Mouse (Mus musculus) kidney, embryonic 14.5 days (tissue): ENCODE results near the gene Hoxa4. TPM values are rescaled to one million over a fixed set of nuclear protein-coding genes. Genes with fewer than 3 reads are reported as not detected.

Source experiments
- ATAC-seq: fragments of 200-750 bp; cut with Nextera tagmentation; 2 replicates; pipeline ENCODE4 v1.8.0; 2017; ENCODE audit warnings: moderate number of reproducible peaks, mild to moderate bottlenecking, moderate TSS enrichment, moderate library complexity; ENCODE audit not compliant: low FRiP score, low TSS enrichment
- H3K27ac ChIP-seq: fragments of 300-500 bp; sonication (generic); 2 replicates; pipeline ENCODE4 v1.5.1; 2014; ENCODE audit warnings: low read depth, mild to moderate bottlenecking, low read length, moderate library complexity, mixed read lengths
- H3K27me3 ChIP-seq: fragments of 300-500 bp; sonication (generic); 2 replicates; pipeline ENCODE4 v1.6.1; 2014; ENCODE audit warnings: mild to moderate bottlenecking, low read length; ENCODE audit not compliant: control insufficient read depth, insufficient read depth
- H3K36me3 ChIP-seq: fragments of 300-500 bp; sonication (generic); 2 replicates; pipeline ENCODE4 v1.6.1; 2014; ENCODE audit warnings: low read length, mixed read lengths; ENCODE audit not compliant: control insufficient read depth, insufficient read depth
- H3K4me1 ChIP-seq: fragments of 300-500 bp; sonication (generic); 2 replicates; pipeline ENCODE4 v1.6.1; 2014; ENCODE audit warnings: low read length, mixed read lengths; ENCODE audit not compliant: control insufficient read depth, insufficient read depth
- H3K4me2 ChIP-seq: fragments of 300-500 bp; sonication (generic); replicated peaks from 2 replicates; pipeline ENCODE4 v1.6.1; 2014; ENCODE audit warnings: low read depth, mild to moderate bottlenecking, low read length
- H3K4me3 ChIP-seq: fragments of 300-500 bp; sonication (generic); 2 replicates; pipeline ENCODE4 v1.5.1; 2014; ENCODE audit warnings: mild to moderate bottlenecking, low read length
- H3K9ac ChIP-seq: fragments of 300-500 bp; sonication (generic); 2 replicates; pipeline ENCODE4 v1.6.1; 2014; ENCODE audit warnings: low read depth, mild to moderate bottlenecking, low read length, moderate library complexity
- H3K9me3 ChIP-seq: fragments of 300-500 bp; sonication (generic); 2 replicates; pipeline ENCODE4 v1.6.1; 2016; ENCODE audit warnings: low read length; ENCODE audit not compliant: control insufficient read depth
- WGBS: fragments of 180-500 bp; shearing (Covaris S2); extraction: QIAGEN DNeasy Blood & Tissue Kit; methylation state at CpG from one replicate; pipeline ENCODE4 v1.1.7; 2014; 5-methylcytosine and 5-hydroxymethylcytosine counted together
- polyA plus RNA-seq: library from polyadenylated mRNA; unstranded; fragments of >200 nt; fragmentation: Nextera tagmentation; extraction: Ambion mirVana; gene quantifications from 2 replicates; pipeline ENCODE4 v1.2.1, GENCODE M21; 2014

Hoxa4 gene
- polyA plus RNA-seq, 1 experiment from 2014 or later, result 3.1 TPM

DNA sequence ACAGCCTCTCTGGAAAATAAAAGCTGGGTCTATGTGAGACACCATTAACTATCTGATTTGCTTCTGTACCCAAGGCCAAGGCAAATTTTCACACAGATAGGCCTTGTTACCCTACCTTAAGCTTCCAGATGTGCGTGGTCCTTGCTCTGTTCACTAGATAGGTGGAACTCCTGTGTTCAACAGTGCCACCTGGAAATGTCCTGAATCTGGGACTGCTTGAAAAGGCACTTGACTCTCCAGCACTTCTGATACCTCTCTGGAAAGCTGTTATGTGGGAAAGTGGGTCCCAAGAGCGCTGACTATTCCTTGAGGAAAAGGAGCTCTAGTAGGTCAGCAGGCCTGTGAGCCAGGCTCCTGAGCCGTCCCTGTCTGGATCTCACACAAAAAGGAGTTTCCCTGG lies 45.3 kb upstream of the Hoxa4 start:
- Histone ChIP-seq H3K27me3 (peaks cover 12% of the 10 kb centered on the region; the same call in 1 of the 2 replicates), H3K4me1 (peaks cover 19% of the 10 kb centered on the region), H3K4me3 (peak overlapping the region; percentile 64), H3K9me3 (no peaks in the 10 kb centered on the region), H3K36me3 (no peaks in the 10 kb centered on the region; the same call in 1 of the 2 replicates), H3K27ac (peak overlapping the region; percentile 98), H3K4me2 (peak overlapping the region; percentile 83), H3K9ac (peak overlapping the region; percentile 96)
- WGBS, result 12% methylated on average over 3 of the region's 3 CpGs
- no peak for ATAC-seq

DNA sequence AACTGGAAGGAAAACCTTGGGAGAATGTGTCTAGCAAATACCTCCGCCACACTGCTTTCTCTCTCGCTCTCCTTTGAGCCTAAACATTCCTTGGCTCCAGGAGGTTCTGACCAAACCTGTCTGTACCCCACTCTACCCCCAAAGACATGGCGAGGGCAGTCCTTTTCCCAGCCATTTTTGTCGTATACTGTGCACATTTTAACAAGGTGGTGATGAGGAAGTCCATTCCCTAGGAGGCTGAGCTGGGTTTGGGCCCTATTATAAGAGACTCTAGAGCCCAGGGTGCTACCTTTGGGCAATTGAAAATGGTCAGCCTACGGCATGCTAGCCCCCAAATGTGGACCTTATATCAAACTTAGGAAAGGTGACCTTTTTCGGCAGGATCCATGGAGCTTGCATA lies 44.3 kb upstream of the Hoxa4 start:
- Histone ChIP-seq H3K36me3 (peaks cover under 1% of the 10 kb centered on the region; the same call in 1 of the 2 replicates), H3K4me1 (peaks cover 10% of the 10 kb centered on the region), H3K27ac (peak overlapping the region; percentile 98), H3K27me3 (peaks cover 12% of the 10 kb centered on the region; the same call in 1 of the 2 replicates), H3K9ac (peak overlapping the region; percentile 96), H3K4me3 (peak overlapping the region; percentile 64), H3K4me2 (peak overlapping the region; percentile 83), H3K9me3 (no peaks in the 10 kb centered on the region)
- 18% methylated on average over 6 of the region's 6 CpGs for WGBS
- ATAC-seq, result no peak

DNA sequence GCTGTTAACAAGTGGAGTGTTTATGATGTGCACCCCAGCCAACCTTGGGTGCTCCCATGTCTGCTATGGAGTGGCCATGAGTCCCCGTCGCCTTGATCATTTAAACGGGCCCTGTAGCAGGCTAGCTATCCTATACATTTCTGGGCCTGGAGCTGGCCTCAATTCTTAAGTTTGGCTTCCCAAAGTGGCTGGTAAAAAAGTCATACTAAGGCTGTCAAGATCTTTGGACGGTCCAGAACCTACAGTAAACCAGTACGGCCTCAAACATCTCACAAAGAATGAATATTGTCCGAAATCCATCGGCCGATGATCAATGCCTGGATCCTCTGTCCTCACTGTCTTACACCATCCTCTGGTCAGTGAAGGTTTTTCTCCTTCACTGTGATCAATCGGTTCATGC lies 43.7 kb upstream of the Hoxa4 start:
- peak overlapping the region; percentile 98 for H3K27ac ChIP-seq
- peaks cover 12% of the 10 kb centered on the region; the same call in 1 of the 2 replicates for H3K27me3 ChIP-seq
- peaks cover 9% of the 10 kb centered on the region; the same call in 1 of the 2 replicates for H3K4me1 ChIP-seq
- H3K4me3 ChIP-seq, result peak overlapping the region; percentile 64
- no peak for ATAC-seq
- H3K4me2 ChIP-seq, result peak overlapping the region; percentile 83
- WGBS, result 19% methylated on average over 9 of the region's 9 CpGs
- H3K9ac ChIP-seq, result peak overlapping the region; percentile 96
- peaks cover 6% of the 10 kb centered on the region; the same call in 1 of the 2 replicates for H3K36me3 ChIP-seq
- H3K9me3 ChIP-seq, result no peaks in the 10 kb centered on the region

DNA sequence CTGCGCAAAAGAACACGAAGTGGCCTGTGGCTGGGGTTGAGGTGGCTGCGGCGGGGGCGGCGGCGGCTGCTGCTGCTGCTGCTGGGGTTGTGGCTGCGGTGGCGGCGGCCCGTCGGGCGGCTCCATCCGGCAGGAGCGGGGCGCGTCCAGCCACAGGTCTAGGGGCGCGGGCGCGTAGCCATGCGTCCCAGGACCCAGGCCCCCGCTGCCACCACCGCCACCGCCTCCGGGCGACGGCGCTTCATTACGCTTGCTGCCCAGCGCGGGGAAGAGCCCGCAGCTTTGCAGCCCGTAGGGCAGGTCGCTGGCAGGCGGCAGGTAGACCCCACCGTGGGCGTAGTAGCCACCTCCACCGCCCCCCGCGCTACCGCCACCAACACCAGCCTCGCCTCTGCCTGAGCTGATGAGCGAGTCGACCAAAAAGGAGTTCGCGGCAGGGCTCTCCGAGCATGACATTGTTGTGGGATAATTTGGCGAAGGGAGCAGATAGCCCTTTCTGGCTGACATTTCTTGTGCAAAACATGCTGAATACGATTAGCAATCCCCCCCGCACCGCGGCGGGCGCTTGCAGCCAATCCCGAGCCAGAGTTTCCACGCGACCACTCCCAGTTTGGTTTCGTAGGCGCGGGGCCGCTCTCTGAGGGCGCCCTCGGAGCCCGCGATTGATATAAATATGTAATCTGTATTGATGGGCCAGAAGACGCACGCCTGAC lies 43.0 kb upstream of the Hoxa4 start:
- Histone ChIP-seq H3K36me3 (peaks cover 8% of the 10 kb centered on the region; the same call in 1 of the 2 replicates), H3K27me3 (peaks cover 14% of the 10 kb centered on the region; the same call in 1 of the 2 replicates), H3K27ac (peak overlapping the region; percentile 98), H3K9me3 (no peaks in the 10 kb centered on the region), H3K4me3 (peak overlapping the region; percentile 64), H3K4me2 (peak overlapping the region; percentile 83), H3K4me1 (peaks cover 9% of the 10 kb centered on the region; the same call in 1 of the 2 replicates), H3K9ac (peak overlapping the region; percentile 96)
- peak; percentile 41 for ATAC-seq
- WGBS, result under 1% methylated on average over 68 of the region's 68 CpGs

DNA sequence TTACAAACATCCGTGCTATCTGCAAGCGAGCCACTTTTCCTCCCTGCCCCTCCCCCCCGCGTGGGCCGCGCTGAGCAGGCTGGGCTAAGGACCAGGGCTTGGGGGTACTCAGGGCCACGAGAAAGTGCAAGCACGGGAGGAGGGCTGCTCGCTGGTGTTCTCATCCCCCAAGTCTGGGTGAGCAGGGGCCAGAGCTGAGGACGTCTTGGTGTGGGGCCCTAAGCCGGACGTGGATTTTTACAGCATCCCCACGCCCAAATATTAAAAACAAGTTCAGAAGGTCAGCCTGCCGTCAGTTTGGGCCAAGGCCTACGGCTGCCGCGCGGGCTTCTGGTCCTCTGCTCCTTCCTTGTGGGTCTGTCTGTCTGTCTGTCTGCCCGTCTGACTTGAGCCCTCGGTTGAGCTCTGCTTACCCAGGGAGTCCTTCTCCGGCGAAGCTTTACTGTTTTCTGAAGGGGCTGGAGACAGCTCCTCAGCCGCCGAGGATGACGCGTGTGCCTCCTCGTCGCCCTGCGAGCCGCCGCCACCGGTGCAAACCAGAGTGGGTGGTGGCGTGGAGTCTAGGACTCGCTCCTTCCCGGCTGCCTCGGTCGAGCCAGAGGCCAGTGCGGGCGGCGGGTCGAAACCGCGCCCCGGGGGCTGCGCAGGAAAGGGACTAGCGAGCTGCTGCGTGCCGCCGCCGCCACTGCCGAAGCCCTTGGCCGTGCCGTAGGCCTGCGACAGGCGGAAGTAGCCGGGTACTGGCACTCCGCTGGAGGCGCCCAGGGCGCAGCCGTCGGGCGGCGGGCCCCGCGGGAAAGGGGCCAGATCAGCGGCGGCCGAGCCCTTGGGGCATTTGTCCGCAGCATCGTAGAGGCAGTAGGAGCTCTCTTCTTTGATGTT lies 42.2 kb upstream of the Hoxa4 start:
- H3K4me2 ChIP-seq, result peak overlapping the region; percentile 83
- H3K9ac ChIP-seq, result peak overlapping the region; percentile 96
- peaks cover 9% of the 10 kb centered on the region; the same call in 1 of the 2 replicates for H3K36me3 ChIP-seq
- H3K9me3 ChIP-seq, result no peaks in the 10 kb centered on the region
- peak; percentile 59 for ATAC-seq
- peaks cover 15% of the 10 kb centered on the region; the same call in 1 of the 2 replicates for H3K27me3 ChIP-seq
- peaks cover 9% of the 10 kb centered on the region; the same call in 1 of the 2 replicates for H3K4me1 ChIP-seq
- WGBS, result under 1% methylated on average over 70 of the region's 70 CpGs
- H3K27ac ChIP-seq, result peak overlapping the region; percentile 98
- peak overlapping the region; percentile 64 for H3K4me3 ChIP-seq

DNA sequence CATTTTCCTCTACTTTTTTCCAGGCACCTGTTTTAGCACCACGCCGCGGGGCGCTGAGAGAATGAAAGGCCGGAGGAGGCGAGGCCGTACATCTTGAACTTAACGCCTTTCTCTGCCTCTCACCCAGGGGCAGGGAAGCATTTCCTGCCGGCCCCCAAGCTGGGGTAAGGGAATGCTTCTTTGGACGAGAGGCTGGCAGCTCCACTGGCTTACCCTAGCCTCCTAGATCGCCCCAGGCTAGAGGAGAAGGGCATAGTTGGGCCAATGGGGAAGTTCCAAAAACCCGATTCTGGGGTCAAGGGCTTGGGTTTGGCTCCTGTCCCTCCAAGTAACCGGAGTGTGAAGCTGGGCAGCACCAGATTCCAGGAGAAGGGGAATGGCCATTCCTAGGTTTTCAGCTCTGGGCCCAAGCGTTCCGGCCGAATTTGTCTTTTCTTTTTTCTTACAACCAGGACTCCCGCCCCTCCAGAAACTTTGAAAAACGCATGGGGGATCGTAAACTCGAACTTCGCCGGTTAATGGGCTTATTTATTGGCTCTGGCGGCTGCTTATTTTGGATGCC lies 41.5 kb upstream of the Hoxa4 start:
- Histone ChIP-seq H3K36me3 (peaks cover 9% of the 10 kb centered on the region; the same call in 1 of the 2 replicates), H3K4me2 (peak overlapping the region; percentile 83), H3K27me3 (peaks cover 15% of the 10 kb centered on the region; the same call in 1 of the 2 replicates), H3K27ac (peak overlapping the region; percentile 98), H3K9ac (peak overlapping the region; percentile 96), H3K9me3 (no peaks in the 10 kb centered on the region), H3K4me3 (peak overlapping the region; percentile 64), H3K4me1 (peaks cover 9% of the 10 kb centered on the region; the same call in 1 of the 2 replicates)
- 1% methylated on average over 23 of the region's 23 CpGs for WGBS
- ATAC-seq, result no peak

DNA sequence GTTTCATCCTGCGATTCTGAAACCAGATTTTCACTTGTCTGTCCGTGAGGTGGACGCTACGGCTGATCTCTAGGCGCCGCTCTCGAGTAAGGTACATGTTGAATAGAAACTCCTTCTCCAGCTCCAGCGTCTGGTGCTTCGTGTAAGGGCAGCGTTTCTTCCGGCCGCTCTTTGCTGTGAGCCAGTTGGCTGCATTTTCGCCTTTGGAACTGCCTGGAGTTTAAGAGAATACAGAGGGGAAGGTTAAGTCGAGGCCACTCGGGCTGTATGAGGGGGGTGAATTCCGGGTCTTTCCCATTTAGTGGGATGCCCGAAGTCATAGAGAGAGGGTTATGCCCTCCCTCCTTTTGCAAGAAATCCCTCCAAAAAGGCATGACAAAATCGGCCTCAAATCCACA lies 41.0 kb upstream of the Hoxa4 start:
- WGBS, result 1% methylated on average over 18 of the region's 18 CpGs
- no peak for ATAC-seq
- Histone ChIP-seq H3K4me3 (peak overlapping the region; percentile 64), H3K4me1 (peaks cover 10% of the 10 kb centered on the region; the same call in 1 of the 2 replicates), H3K27ac (peak overlapping the region; percentile 98), H3K9me3 (no peaks in the 10 kb centered on the region), H3K36me3 (peaks cover 9% of the 10 kb centered on the region; the same call in 1 of the 2 replicates), H3K27me3 (peaks cover 15% of the 10 kb centered on the region; the same call in 1 of the 2 replicates), H3K9ac (peak overlapping the region; percentile 96), H3K4me2 (peak overlapping the region; percentile 83)

DNA sequence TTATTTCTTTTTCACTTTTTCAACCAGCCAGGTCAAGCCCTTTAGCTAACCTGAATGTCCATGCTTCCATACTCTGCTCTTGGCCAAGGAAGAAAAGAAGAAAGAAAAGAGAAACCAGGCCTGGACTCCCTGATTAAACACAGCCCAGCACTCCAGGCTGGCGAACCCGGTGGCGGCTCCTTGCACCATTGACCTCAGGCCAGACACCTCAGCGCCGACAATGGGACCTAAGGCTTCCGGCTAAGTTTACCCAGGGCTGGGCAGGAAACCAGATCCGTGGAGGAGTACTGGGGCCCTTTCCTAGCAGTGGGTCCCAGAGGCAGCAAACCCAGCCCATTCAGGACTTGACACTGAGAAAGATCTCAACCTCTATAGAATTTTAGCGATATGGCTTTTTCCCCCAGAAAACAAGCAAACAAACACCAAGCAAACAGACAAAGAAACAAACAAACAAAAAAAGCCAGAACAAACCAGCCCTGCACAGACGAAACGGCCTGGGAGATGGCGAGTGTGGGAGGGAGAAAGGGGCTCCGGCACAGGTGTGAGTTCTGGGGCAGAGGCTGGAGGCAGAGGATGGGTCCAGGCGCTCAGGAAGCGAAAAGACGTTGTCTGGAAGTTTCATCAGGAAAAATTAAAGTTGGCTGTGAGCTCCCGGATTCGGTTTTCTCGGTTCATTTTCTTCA lies 40.5 kb upstream of the Hoxa4 start:
- Histone ChIP-seq H3K27me3 (peaks cover 15% of the 10 kb centered on the region; the same call in 1 of the 2 replicates), H3K9ac (peak overlapping the region; percentile 96), H3K27ac (peak overlapping the region; percentile 98), H3K4me3 (peak overlapping the region; percentile 64), H3K9me3 (no peaks in the 10 kb centered on the region), H3K36me3 (peaks cover 9% of the 10 kb centered on the region; the same call in 1 of the 2 replicates), H3K4me2 (peak overlapping the region; percentile 83), H3K4me1 (peaks cover 15% of the 10 kb centered on the region; the same call in 1 of the 2 replicates)
- 0% methylated on average over 18 of the region's 18 CpGs for WGBS
- ATAC-seq, result 0 out of 2 replicates have a peak, but pooled peaks have one; percentile 28
